Mouse (Mus musculus) MEL (cell line): Measurements from ENCODE around the gene Proser1.

Source experiments
- BHLHE40 ChIP-seq: IDR thresholded peaks from 2 replicates; pipeline ENCODE4 v1.6.1; 2012; ENCODE audit warnings: low read depth, mild to moderate bottlenecking, inconsistent platforms, low read length, improper control_type of control experiment, borderline replicate concordance
- CTCF ChIP-seq, 3 experiments: IDR thresholded peaks in 2 of 3; conservative IDR thresholded peaks in 1 of 3; 2 replicates each; pipeline ENCODE4 v1.5.1; 2011 to 2012; ENCODE audit warnings: low read length in 3 of 3, low read depth in 2 of 3, mild to moderate bottlenecking in 2 of 3, improper control_type of control experiment in 1 of 3, inconsistent platforms in 1 of 3, mixed read lengths in 1 of 3, moderate library complexity in 1 of 3; ENCODE audit not compliant: control insufficient read depth in 1 of 3, insufficient read depth in 1 of 3, poor library complexity in 1 of 3, severe bottlenecking in 1 of 3
- E2F4 ChIP-seq: IDR thresholded peaks from 2 replicates; pipeline ENCODE4 v1.6.1; 2011; ENCODE audit warnings: low read depth, low read length, improper control_type of control experiment, borderline replicate concordance
- GABPA ChIP-seq: IDR thresholded peaks from 2 replicates; pipeline ENCODE4 v1.6.1; 2012; ENCODE audit warnings: low read depth, mild to moderate bottlenecking, inconsistent platforms, low read length, improper control_type of control experiment, moderate library complexity
- MEF2A ChIP-seq: IDR thresholded peaks from 2 replicates; pipeline ENCODE4 v1.6.1; 2014; ENCODE audit warnings: low read depth, mild to moderate bottlenecking, inconsistent platforms, low read length, improper control_type of control experiment; ENCODE audit not compliant: poor library complexity, insufficient replicate concordance, severe bottlenecking; ENCODE audit errors: extremely low read depth
- MYC ChIP-seq: IDR thresholded peaks from 2 replicates; pipeline ENCODE4 v1.6.1; 2011; ENCODE audit warnings: low read depth, mild to moderate bottlenecking, low read length, improper control_type of control experiment, moderate library complexity
- TBP ChIP-seq: IDR thresholded peaks from 2 replicates; pipeline ENCODE4 v1.8.0; 2011; ENCODE audit warnings: low read depth, low read length, improper control_type of control experiment
- TCF12 ChIP-seq: IDR thresholded peaks from 2 replicates; pipeline ENCODE4 v1.6.1; 2014; ENCODE audit warnings: low read depth, mild to moderate bottlenecking, inconsistent platforms, low read length, improper control_type of control experiment, moderate library complexity
- UBTF ChIP-seq: IDR thresholded peaks from 2 replicates; pipeline ENCODE4 v1.6.1; 2012; ENCODE audit warnings: low read depth, mild to moderate bottlenecking, inconsistent platforms, low read length, improper control_type of control experiment, moderate library complexity, borderline replicate concordance; ENCODE audit not compliant: insufficient read depth
- USF2 ChIP-seq, 2 experiments: IDR thresholded peaks; 2 replicates each; pipeline ENCODE4 v1.6.1; 2011 to 2012; ENCODE audit warnings: improper control_type of control experiment in 2 of 2, low read length in 2 of 2, borderline replicate concordance in 1 of 2, inconsistent platforms in 1 of 2, low read depth in 1 of 2, mild to moderate bottlenecking in 1 of 2; ENCODE audit not compliant: insufficient read depth in 1 of 2
- ZNF384 ChIP-seq: IDR thresholded peaks from 2 replicates; pipeline ENCODE4 v1.6.1; 2012; ENCODE audit warnings: low read depth, mild to moderate bottlenecking, inconsistent platforms, low read length, improper control_type of control experiment

GRCm38 (mm10) chr3:53460106-53460505 is 3.4 kb upstream of the Proser1 start:
- TF ChIP-seq CTCF (IDR thresholded peaks at IDR 0.05 in 2 of 3, conservative IDR thresholded peaks at IDR 0.05 in 1 of 3; ENCODE audit: control insufficient read depth in 1 of 3, insufficient read depth in 1 of 3, low read depth in 2 of 3, low read length in 3 of 3, poor library complexity in 1 of 3, severe bottlenecking in 1 of 3) (no peak), TBP (no peak), ZNF384 (no peak), TCF12 (no peak), E2F4 (no peak), GABPA (no peak), USF2 (IDR thresholded peaks at IDR 0.05; ENCODE audit: borderline replicate concordance in 1 of 2, insufficient read depth in 1 of 2, low read depth in 1 of 2, low read length in 2 of 2) (no peak), MEF2A (no peak), MYC (no peak), UBTF (no peak), BHLHE40 (no peak)
